Mouse (Mus musculus) urinary bladder, postnatal 0 days (tissue): Measurements from ENCODE around the gene Zbtb17. TPM values are rescaled to one million over a fixed set of nuclear protein-coding genes. Genes with fewer than 3 reads are reported as not detected.

Source experiments
- polyA plus RNA-seq: library from polyadenylated mRNA; unstranded; fragments of >200 nt; fragmentation: Nextera tagmentation; extraction: Ambion mirVana; gene quantifications from 2 replicates; pipeline ENCODE4 v1.2.1, GENCODE M21; 2015

Gene Zbtb17
- polyA plus RNA-seq = 14.6 and 15.7 TPM in 2 replicates

DNA sequence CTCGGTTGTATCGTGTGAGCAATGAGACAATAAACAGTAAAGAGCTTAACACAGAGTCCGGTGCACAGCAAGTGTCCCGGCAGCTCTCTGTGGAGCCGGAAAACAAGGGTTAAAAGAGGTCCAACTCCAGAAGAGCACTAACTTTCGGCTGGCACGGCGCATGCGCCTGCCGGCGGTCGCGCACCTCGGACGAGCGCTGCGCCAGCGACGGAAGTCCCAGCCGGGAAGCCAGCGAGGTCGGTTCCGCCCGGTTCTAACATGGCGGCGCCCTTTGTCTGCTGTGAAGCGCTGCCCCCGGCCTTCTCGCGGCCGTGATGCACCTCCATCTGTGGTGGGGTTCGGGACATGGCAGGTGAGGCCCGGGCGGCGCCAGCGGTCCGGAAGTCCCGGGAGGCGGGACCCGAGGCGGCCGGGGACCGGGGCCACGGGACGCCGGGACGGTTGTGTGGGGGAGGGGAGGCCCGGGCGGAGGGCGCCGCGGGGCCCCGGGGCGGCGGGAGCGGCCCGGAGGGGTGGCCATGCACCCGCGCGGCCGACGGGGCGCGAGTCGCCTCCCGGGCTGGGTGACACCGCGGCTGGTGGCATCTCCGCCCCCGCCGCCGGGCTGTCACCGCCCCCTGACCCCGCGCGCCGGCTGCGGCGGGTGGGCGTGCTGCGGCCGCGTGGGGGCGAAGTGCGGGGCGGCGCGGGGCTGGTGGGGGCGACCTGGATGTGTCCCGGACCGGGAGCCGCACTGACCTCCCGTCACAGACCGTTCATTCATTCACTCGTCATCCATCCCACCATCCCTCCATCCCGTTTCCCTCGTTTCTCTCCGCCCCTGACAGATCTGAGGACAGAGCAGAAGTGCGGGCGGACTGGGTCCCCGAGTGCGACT, at the start of gene Zbtb17:
Gene Zbtb17 (plus strand): TSS at position 204 of the 877 bp plus-strand sequence.

DNA sequence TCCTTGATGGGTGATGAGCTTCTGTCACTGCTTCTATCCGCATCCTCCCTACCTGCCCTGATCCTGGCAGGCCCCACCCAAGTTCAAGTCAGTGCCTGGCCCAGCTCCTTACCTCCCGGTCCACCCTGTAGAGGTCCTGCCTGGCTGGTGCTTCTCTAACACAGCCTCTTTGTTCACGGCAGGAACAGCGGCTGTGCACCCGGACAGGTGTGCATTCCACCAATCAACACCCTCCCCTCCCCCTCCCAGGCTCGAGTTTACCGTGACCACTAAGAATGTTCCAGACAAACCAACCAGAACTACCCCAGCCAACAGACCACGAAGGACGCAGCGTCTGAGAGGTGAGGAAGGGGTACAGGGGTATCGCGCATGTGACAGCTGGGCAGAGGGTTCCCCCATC, 45.9 kb upstream of the Zbtb17 start, which contains the start of gene Clcnka:
Gene Clcnka (minus strand): TSS at position 180 of the 400 bp plus-strand sequence.

DNA sequence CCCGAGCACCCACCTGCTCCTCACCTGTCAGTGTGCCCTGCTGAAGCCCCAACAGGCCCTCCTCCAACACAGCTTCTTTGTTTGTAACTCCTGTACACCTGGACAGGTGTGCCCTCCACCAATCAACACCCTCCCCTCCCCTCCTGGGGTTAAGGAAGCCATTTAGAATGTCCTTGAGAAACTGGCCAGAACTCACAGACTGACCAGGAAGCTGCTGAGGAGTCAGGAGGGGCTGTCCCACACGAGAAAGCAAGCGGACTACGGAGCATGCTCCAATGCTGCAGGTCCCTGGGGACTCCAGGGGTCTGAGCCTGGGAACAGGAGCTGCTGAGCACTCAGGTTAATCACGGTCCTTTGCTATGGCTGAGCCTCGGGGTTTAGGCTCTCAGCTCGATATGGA, 28.5 kb upstream of the Zbtb17 start, which contains the start of gene Clcnkb:
Gene Clcnkb (minus strand): TSS at position 91 of the 400 bp plus-strand sequence.

DNA sequence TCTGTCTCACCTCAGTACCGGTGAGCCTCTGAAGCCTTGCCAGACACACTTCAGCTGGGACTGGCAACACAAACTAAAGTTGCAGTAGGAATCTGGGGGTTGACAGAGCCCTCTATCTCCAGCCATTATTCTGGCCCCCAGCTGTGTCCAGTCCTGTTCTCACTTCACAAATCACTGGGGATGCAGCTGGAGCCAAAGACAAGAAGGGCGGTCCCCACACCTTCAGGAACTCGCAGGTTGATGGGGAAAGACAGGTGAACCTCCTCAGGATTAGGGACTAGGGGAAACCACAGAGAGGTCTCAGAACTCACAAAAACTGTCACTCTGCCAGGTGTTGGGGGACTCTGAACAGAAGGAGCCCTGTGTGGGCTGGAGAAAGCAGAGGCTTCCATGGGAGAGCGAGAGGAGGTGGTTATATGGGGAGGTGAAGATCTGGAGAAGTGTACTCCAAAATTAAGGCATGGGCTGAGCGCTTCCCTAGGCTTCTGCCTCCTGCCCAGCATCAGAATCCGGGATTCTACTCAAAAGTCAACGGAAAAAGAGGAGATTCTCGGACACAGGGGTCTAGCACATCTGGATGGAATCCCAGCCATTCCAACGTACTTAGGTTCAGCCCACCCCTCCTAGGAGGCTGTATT, 24.1 kb upstream of the Zbtb17 start, which contains the start of gene Hspb7:
Gene Hspb7 (plus strand): TSS at position 588 of the 638 bp plus-strand sequence.

DNA sequence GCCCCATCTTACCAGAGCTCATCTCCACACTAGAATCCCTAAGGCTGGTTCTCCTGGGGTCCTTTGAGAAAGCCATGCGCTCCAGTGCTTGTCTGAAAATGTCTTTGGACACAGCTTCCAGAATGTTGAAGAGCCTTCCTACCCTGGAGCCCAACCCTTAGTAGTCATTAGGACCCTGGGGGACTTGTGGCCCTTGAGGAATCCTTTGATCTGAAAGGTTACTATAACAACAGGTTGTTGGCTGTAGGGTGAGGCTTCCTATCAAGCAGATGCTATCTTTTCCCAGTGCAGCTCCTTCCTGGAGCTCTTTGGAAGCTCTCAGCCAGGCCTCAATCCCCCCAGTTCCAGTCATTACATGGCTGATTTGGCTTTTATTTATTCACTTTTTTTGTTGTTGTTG, 8.5 kb upstream of the Zbtb17 start, which contains the start of gene Srarp:
Gene Srarp (minus strand): TSS at position 132 of the 400 bp plus-strand sequence.

Other genes starting within 250 kb of the Zbtb17 start
- gene Rsg1, start 230.7 kb upstream of the Zbtb17 start, polyA plus RNA-seq = 1.4 and 2.2 TPM in 2 replicates
- 4.4 and 5.8 TPM in 2 replicates for gene Arhgef19, start 205.2 kb upstream of the Zbtb17 start, polyA plus RNA-seq
- 4.8 TPM in 2 replicates for gene Epha2, start 143.4 kb upstream of the Zbtb17 start, polyA plus RNA-seq
- 0.40 and 0.82 TPM in 2 replicates for gene Fam131c, start 76.4 kb upstream of the Zbtb17 start, polyA plus RNA-seq
- not detected in 2 replicates for gene Clcnka, start 45.9 kb upstream of the Zbtb17 start, polyA plus RNA-seq
- not detected in 2 replicates for gene Clcnkb, start 28.6 kb upstream of the Zbtb17 start, polyA plus RNA-seq
- gene Hspb7, start 23.9 kb upstream of the Zbtb17 start, polyA plus RNA-seq = 12.3 and 14.5 TPM in 2 replicates
- not detected in 2 replicates for gene Srarp, start 8.5 kb upstream of the Zbtb17 start, polyA plus RNA-seq
- 4.5 and 4.8 TPM in 2 replicates for gene Spen, start 93.9 kb downstream of the Zbtb17 start, polyA plus RNA-seq
- gene Fblim1, start 161.4 kb downstream of the Zbtb17 start, polyA plus RNA-seq = 173 and 207 TPM in 2 replicates
- gene Tmem82, start 174.0 kb downstream of the Zbtb17 start, polyA plus RNA-seq = 0.20 and 0.74 TPM in 2 replicates
- gene Slc25a34, start 179.2 kb downstream of the Zbtb17 start, polyA plus RNA-seq = 0.05 TPM in 1 of 2 replicates, not detected in the other
- 3.6 and 3.7 TPM in 2 replicates for gene Plekhm2, start 220.2 kb downstream of the Zbtb17 start, polyA plus RNA-seq
- gene Rsc1a1, start 240.9 kb downstream of the Zbtb17 start, polyA plus RNA-seq = not detected in 2 replicates